Mouse (Mus musculus): Measurements from ENCODE around the gene H3f3a. TPM values are rescaled to one million over a fixed set of nuclear protein-coding genes. Genes with fewer than 3 reads are reported as not detected.
A peak's percentile ranks its signal among the peaks of the same experiment; 100 is the strongest.

H3f3a gene
- total RNA-seq, 2 experiments from 2014 or later = 448 to 473 TPM

DNA sequence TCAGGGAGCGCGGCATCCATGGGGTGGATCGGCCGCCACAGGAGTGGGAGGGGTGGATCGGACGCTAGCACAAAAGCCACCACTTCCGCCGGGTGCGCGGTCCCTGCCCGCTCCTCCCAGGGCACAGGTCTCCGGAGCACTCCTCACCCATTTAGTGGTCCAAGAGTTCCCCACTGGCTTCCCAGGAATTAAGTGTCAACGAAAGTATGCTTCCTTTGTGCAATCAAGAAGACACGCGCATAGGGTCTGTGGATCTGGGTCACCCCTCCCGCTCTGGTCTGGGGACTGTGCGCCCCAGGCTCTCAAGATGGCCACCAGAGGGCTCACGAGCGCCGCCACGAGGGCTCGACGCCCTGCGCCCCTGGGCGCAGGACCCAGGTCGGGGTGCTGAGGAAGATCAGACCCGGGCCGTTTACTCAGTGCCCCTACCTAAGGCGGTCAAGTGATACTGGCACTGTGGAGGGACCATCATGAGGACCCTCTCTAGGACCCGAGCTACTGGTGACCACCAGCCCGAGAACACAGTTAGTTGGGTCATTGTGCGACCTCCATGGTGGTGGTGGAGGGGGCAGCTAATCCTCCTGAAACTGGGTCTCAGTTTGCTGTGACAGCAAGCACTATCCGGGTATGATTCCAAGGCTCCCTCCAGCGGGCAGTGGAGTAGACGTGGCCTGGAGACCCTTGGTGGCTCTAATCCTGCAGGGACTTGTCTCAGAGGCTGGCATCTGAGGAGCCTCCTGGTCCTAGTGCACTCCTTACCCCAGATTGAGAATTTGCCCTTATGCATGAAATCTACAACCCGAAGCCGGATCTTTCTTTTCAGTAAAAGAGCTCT is 45.2 kb downstream of the H3f3a start:
- DNase-seq = peak; percentile 81
- intact Hi-C loops (cut with DNase I; ENCODE audit: low total_unique reads) = loop anchor here (10.0 kb wide), 1 partner anchor 334 kb away; no protein-coding TSS in a partner anchor

GRCm38 (mm10) chr1:180767541-180768333 is 46.0 kb downstream of the H3f3a start:
- DNase-seq = no peak
- intact Hi-C loops (cut with DNase I; ENCODE audit: low total_unique reads) = loop anchor here (10.0 kb wide), 1 partner anchor 333 kb away; no protein-coding TSS in a partner anchor

DNA sequence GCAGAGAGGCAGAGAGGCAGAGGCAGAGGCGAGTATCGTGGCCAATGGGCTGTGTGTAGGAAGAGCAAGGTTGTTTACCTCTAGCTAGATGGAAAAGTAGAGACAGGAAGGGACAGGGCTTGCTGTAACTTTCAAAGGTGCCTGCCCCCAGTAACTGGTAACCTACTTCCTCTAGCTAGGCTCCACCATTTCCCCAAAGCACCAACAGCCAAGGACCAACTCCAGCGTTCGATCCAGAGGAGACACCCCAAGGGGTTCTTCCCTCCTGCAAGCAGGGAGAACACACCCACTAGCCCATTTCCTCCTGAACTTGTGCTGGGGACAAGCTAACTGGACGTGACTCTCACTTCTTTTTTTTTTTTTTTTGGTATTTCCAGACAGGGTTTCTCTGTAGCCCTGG is 47.2 kb downstream of the H3f3a start:
- intact Hi-C loops (cut with DNase I; ENCODE audit: low total_unique reads) = loop anchor here (10.0 kb wide), 1 partner anchor 332 kb away; no protein-coding TSS in a partner anchor
- no peak for DNase-seq

DNA sequence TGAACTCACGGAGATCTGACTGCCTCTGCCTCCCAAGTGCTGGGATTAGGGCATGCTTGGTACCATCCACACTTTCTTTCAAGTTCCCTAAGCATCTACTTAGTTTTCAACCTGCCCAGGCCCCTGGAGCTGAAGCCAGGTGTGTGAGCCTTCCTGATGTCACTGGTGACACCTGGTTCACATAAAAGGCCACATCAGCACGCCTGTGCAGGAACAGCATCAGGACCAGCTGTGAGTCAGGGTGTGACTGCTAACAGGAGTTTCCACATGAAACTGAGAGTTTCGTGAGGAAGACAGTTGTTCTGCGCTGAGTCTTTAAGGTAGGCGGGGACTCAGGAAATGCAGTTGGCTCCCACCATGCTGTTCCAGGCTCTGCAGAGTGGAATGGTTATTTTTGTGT is 48.4 kb downstream of the H3f3a start:
- intact Hi-C loops (cut with DNase I; ENCODE audit: low total_unique reads) = loop anchor here (10.0 kb wide), 1 partner anchor 331 kb away; no protein-coding TSS in a partner anchor
- DNase-seq = no peak

- intact Hi-C loops (cut with DNase I; ENCODE audit: low total_unique reads) = loop anchor here (2.0 to 10.0 kb wide), 2 partner anchors 39 to 329 kb away; no protein-coding TSS in a partner anchor
- DNase-seq = peak; percentile 82
Measured at GRCm38 (mm10) chr1:180763828-180764227, 49.9 kb downstream of the H3f3a start.

- intact Hi-C loops (cut with DNase I; ENCODE audit: low total_unique reads) = loop anchor here (2.0 to 10.0 kb wide), 2 partner anchors 39 to 329 kb away; no protein-coding TSS in a partner anchor
Measured at GRCm38 (mm10) chr1:180763307-180763706, 50.4 kb downstream of the H3f3a start.

DNA sequence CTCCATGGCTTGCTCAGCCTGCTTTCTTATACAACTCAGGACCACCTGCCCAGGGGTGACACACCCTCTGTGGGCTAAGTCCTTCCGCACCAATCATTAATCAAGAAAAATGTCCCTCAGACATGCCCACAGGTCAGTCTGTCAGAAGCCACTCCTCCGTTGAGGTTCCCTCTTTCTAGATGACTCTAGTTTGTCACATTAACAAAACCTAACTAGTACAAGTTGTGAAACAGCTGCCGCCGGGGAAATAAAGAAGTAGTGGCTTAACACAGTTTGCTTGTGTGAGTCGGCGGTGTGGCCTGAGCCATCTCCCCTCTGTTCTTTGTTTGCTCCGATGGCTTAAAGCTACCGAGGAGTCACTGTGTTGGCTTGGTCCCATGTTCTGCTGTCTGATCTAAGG is 51.1 kb downstream of the H3f3a start:
- intact Hi-C loops (cut with DNase I; ENCODE audit: low total_unique reads) = loop anchor here (2.0 to 10.0 kb wide), 2 partner anchors 38 to 328 kb away; no protein-coding TSS in a partner anchor
- DNase-seq = no peak

More at GRCm38 (mm10) chr1:180763307-180763706, 50.4 kb downstream of the H3f3a start:
- no peak for DNase-seq

GRCm38 (mm10) chr1:180762180-180762579 is 51.6 kb downstream of the H3f3a start:
- intact Hi-C loops (cut with DNase I; ENCODE audit: low total_unique reads) = loop anchor here (2.0 to 10.0 kb wide), 2 partner anchors 37 to 327 kb away; no protein-coding TSS in a partner anchor
- no peak for DNase-seq

DNA sequence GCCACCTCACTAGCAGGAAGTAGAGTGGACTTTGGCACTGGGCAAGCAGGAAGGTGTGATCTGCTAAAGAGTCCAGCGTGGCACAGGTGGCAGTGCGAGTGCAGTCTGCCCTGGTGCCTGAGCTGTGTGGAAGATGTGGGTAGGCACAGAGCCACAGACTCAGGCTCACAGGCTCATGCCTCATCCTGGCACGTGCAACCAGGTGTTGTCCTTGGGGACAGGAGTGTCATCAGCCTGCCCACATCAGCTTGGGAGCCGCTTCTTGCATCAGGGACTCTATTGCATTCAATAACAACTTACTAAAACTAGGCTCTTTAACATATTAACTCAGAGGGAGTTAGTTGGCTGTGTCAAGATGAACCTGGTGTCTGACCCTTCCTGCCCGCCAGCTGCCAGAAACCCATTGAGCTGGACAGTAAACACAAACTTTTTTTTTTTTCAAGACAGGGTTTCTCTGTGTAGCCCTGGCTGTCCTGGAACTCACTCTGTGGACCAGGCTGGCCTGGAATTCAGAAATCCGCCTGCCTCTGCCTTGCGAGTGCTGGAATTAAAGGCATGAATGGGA is 55.7 kb downstream of the H3f3a start:
- DNase-seq = no peak
- intact Hi-C loops (cut with DNase I; ENCODE audit: low total_unique reads) = no loop called here

- DNase-seq = no peak
- intact Hi-C loops (cut with DNase I; ENCODE audit: low total_unique reads) = no loop called here
Measured at GRCm38 (mm10) chr1:180757252-180757955, 56.3 kb downstream of the H3f3a start.

GRCm38 (mm10) chr1:180756711-180757110 is 57.0 kb downstream of the H3f3a start:
- DNase-seq = no peak
- intact Hi-C loops (cut with DNase I; ENCODE audit: low total_unique reads) = no loop called here

DNA sequence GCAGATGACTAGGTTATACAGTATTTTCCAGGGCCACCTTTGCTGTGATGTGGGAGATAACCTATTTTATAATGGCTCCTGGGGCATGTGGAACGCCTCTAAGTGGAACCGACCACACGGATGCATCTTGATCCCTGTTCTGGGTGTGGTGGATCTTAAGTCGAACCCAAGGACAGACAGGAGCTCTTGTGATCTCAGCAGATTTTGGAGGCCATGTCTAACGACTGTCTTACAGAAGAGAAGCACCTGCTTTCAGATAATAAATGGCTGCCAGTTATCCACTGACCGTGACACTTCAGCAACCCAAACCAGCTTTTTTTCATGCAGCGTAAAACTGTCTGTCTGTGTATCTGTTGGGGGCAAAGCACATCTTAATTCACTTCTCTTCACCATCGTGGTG is 59.4 kb downstream of the H3f3a start:
- intact Hi-C loops (cut with DNase I; ENCODE audit: low total_unique reads) = no loop called here
- no peak for DNase-seq

DNA sequence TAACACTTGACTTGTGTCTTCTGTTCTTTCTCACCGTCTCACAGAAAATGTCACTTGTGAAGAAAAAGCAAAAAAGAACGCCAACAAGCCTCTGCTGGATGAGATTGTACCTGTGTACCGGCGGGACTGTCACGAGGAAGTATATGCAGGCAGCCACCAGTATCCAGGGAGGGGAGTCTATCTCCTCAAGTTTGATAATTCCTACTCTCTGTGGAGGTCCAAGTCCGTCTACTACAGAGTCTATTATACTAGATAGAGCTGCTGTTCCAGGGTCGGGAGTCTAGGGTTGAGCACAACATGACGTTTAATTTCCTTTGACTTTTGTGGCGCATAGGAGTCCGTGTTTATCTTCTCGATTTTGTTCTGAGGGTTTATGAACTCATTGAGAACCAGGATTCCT is 61.6 kb downstream of the H3f3a start:
- intact Hi-C loops (cut with DNase I; ENCODE audit: low total_unique reads) = no loop called here

More for the DNA sequence above, 61.6 kb downstream of the H3f3a start:
- no peak for DNase-seq

Other genes with a start within 250 kb of the H3f3a start
- 10 to 100 TPM; 51.9 to 53.6 TPM for gene Parp1, start 245.0 kb downstream of the H3f3a start, total RNA-seq (2021)
- 1 to 10 TPM; 3.2 to 3.6 TPM for gene Lin9, start 172.8 kb downstream of the H3f3a start, total RNA-seq (2021)
- not detected for gene Mixl1, start 116.9 kb downstream of the H3f3a start, total RNA-seq (2021)
- gene Acbd3, start 87.9 kb downstream of the H3f3a start, total RNA-seq (2021) = 10 to 100 TPM; 15.4 to 16.9 TPM
- gene Sde2, start 37.2 kb upstream of the H3f3a start, total RNA-seq (2021) = 1 to 10 TPM; 8.4 to 8.5 TPM
- gene Lefty2, start 79.2 kb upstream of the H3f3a start, total RNA-seq (2021) = not detected
- gene Pycr2, start 90.3 kb upstream of the H3f3a start, total RNA-seq (2021) = 10 to 100 TPM; 18.3 to 18.4 TPM
- gene Lefty1, start 121.1 kb upstream of the H3f3a start, total RNA-seq (2021) = under 1 TPM; 0.44 to 0.53 TPM
- 10 to 100 TPM; 11.9 to 12.5 TPM for gene Tmem63a, start 128.4 kb upstream of the H3f3a start, total RNA-seq (2021)
- gene Ephx1, start 207.0 kb upstream of the H3f3a start, total RNA-seq (2021) = 10 to 100 TPM; 13.5 to 16.4 TPM
- gene 9130409I23Rik, start 237.3 kb upstream of the H3f3a start, total RNA-seq (2021) = not detected

Data from gastrocnemius, postnatal 14 days (tissue).